ENCODE assay signal across 8 mouse cellular contexts in genomic region chr4:125114638-125115037, GRCm38 (mm10). TPM values are rescaled to one million over a fixed set of nuclear protein-coding genes. Genes with fewer than 3 reads are reported as not detected.
DNase-seq lines count a peak whose midpoint lies in the region.

No protein-coding gene starts in this region.

- DNase-seq in adrenal gland, adult (ENCODE audit: inconsistent age in 2 of 2, low spot score in 1 of 2) = peak; percentile 82 to 95
- peak; percentile 90 for DNase-seq in embryo, embryonic 10 days (ENCODE audit: low spot score)
- peak; percentile 87 for DNase-seq in gastrocnemius, postnatal 10 days
- DNase-seq in kidney, adult 11 months = peak; percentile 77
- peak; percentile 88 for DNase-seq in left cerebral cortex, postnatal 4 days
- DNase-seq in midbrain, embryonic 10.5 days (ENCODE audit: low spot score) = peak; percentile 72
- peak; percentile 84 to 86 for DNase-seq in right cerebral cortex, postnatal 36 days (ENCODE audit: low spot score in 2 of 2)
- peak; percentile 79 to 84 for DNase-seq in urinary bladder, postnatal 4 days (ENCODE audit: low spot score in 2 of 2)

- peak overlapping the region; percentile 52 for H3K27ac ChIP-seq in midbrain, embryonic 10.5 days (replicated peaks)

- 0 out of 2 replicates have a peak, but pooled peaks cover 5% of the 10 kb centered on the region for H3K27me3 ChIP-seq in midbrain, embryonic 10.5 days (ENCODE audit: low read depth, poor library complexity, severe bottlenecking)

- H3K4me3 ChIP-seq in midbrain, embryonic 10.5 days = no peak overlapping the region

- intact Hi-C loops in left cerebral cortex, postnatal 4 days (cut with DNase I) = no loop called here

- peaks cover 24% of the 10 kb centered on the region for H3K4me1 ChIP-seq in midbrain, embryonic 10.5 days

- H3K36me3 ChIP-seq in midbrain, embryonic 10.5 days = peaks cover 26% of the 10 kb centered on the region

- WGBS in midbrain, embryonic 10.5 days = 11% methylated on average over 6 of the region's 6 CpGs

- no peaks in the 10 kb centered on the region for H3K9me3 ChIP-seq in midbrain, embryonic 10.5 days (replicated peaks)

RNA-seq across cellular contexts. Expression of gene Zc3h12a, which starts 13.0 kb away (rescaled TPM):
- 1 to 10 TPM; 2.0 to 2.2 TPM for total RNA-seq in gastrocnemius, postnatal 10 days (2021)
- under 1 TPM; 0.58 to 0.60 TPM for total RNA-seq in left cerebral cortex, postnatal 4 days (2021)
- polyA plus RNA-seq in midbrain, embryonic 10.5 days (2016; fragmentation: Nextera tagmentation; extraction: Ambion mirVana) = 0.30 and 0.46 TPM in 2 replicates

RNA-seq across cellular contexts. Expression of gene Meaf6, which starts 29.7 kb away (rescaled TPM):
- total RNA-seq in gastrocnemius, postnatal 10 days (2021) = 10 to 100 TPM in 1 of 2 experiments, 1 to 10 TPM in 1; 8.3 to 13.0 TPM
- 100 to 1,000 TPM; 150 to 165 TPM for total RNA-seq in left cerebral cortex, postnatal 4 days (2021)
- polyA plus RNA-seq in midbrain, embryonic 10.5 days (2016; fragmentation: Nextera tagmentation; extraction: Ambion mirVana) = 86.3 and 88.2 TPM in 2 replicates

RNA-seq across cellular contexts. Expression of gene Snip1, which starts 48.2 kb away (rescaled TPM):
- 1 to 10 TPM; 7.3 to 8.7 TPM for total RNA-seq in gastrocnemius, postnatal 10 days (2021)
- 10 to 100 TPM; 16.6 to 17.4 TPM for total RNA-seq in left cerebral cortex, postnatal 4 days (2021)
- polyA plus RNA-seq in midbrain, embryonic 10.5 days (2016; fragmentation: Nextera tagmentation; extraction: Ambion mirVana) = 31.4 and 32.3 TPM in 2 replicates

RNA-seq across cellular contexts. Expression of gene Dnali1, which starts 49.1 kb away (rescaled TPM):
- not detected for total RNA-seq in gastrocnemius, postnatal 10 days (2021)
- total RNA-seq in left cerebral cortex, postnatal 4 days (2021) = under 1 TPM; 0.80 to 0.91 TPM
- 0.32 and 0.56 TPM in 2 replicates for polyA plus RNA-seq in midbrain, embryonic 10.5 days (2016; fragmentation: Nextera tagmentation; extraction: Ambion mirVana)

Comparison
In these comparisons a context has a peak if more than half of its experiments do, and no peak if none do; other contexts are left out.
1. RNA of gene Meaf6, which starts 29.7 kb away (total RNA-seq): 150 to 165 TPM in left cerebral cortex, postnatal 4 days; 8.3 to 13.0 TPM in gastrocnemius, postnatal 10 days; every median in the first group is over 10 times any median in the second.
2. Peak in every context shown above with its lines, with median percentiles within 50 percentile points of each other: DNase-seq.